Mouse (Mus musculus) bone marrow macrophage, adult 2 months (primary cell): Measurements from ENCODE around the gene Amacr.

Experiments used
- CTCF ChIP-seq: IDR thresholded peaks from 2 replicates; pipeline ENCODE4 v1.5.1; 2012; ENCODE audit warnings: low read depth, mild to moderate bottlenecking, low read length, moderate library complexity
- POLR2A ChIP-seq: IDR thresholded peaks from 2 replicates; pipeline ENCODE4 v1.6.1; 2012; ENCODE audit warnings: mild to moderate bottlenecking, low read depth, low read length, borderline replicate concordance

DNA sequence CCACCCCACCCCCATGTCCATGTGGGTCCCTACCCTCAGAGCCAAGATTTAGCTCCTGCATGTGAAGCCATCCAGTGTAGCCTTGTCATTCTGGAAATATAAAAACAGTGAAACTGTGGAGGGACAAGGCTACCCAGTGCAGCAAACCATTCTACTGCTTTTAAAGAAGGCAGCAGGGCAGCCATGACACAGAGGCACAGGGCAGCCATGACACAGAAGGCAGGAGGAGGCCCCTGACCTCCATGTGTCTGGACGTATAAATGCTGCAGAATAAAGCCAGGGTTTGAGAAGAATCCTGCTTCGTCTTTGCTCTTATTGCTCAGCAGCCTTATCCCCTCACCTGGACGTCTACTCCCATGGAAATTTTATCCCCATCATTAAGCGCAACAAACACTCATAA lies 22.2 kb downstream of the Amacr start:
- no peak for TF ChIP-seq POLR2A
- TF ChIP-seq CTCF, result no peak
